Mouse (Mus musculus): ENCODE data around the gene Adpgk. TPM values are rescaled to one million over a fixed set of nuclear protein-coding genes. Genes with fewer than 3 reads are reported as not detected.

Adpgk gene
- polyA plus RNA-seq, 1 experiment = 29.9 TPM

Other genes starting within 250 kb of the Adpgk start
- 10.1 and 11.2 TPM in 2 replicates for gene Bbs4, start 62.0 kb downstream of the Adpgk start, polyA plus RNA-seq (2012; rRNA removed)
- gene Arih1, start 195.1 kb downstream of the Adpgk start, polyA plus RNA-seq (2012; rRNA removed) = 40.0 and 45.5 TPM in 2 replicates
- gene Hexa, start 248.0 kb downstream of the Adpgk start, polyA plus RNA-seq (2012; rRNA removed) = 103 and 106 TPM in 2 replicates
- 1.3 and 1.5 TPM in 2 replicates for gene Tmem202, start 248.3 kb downstream of the Adpgk start, polyA plus RNA-seq (2012; rRNA removed)